Mouse (Mus musculus): ENCODE measurements at regions not wholly inside any gene's neighbourhood (a gene's known extent, or its start where the extent isn't known, plus 50 kb on each side); places are given as distances from the start of the nearest gene placed in this dataset.

DNA sequence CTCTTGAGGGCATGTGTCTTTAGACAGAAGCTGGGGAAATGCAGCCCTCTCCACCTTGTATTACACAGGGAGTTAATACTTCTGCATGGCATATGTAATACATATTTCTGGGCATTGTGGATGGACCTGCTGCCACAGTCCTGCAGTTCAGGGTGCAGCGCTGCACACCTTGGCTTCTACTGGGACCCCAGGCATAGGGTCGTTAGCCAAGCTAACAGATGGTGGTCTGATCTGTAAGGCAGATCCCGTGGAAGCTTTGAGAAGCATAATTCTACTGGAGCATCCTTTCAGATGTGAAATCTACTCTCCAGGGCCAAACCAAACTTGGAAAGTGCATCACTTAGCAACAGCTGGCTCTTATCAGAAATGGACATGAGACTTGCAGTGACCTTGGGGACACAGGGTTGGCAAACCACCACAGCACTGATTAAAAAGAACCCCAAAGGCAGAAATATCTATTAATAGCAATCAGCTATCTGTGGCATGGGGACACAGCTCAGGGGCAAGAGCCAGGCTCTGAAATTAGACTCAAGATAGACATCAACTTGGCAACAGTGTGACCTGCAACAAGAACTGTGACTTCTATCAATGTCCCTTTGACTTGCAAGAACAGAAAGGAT, 155.0 kb downstream of the Drd1 start:
- no peak overlapping the region for H3K27ac ChIP-seq
- H3K27me3 ChIP-seq = no peaks in the 10 kb centered on the region
- no peak overlapping the region for H3K4me2 ChIP-seq
- H3K36me3 ChIP-seq = no peaks in the 10 kb centered on the region
- no peaks in the 10 kb centered on the region for H3K4me1 ChIP-seq (replicated peaks)
- H3K9me3 ChIP-seq (replicated peaks) = no peaks in the 10 kb centered on the region
- no peak overlapping the region for H3K4me3 ChIP-seq (replicated peaks)
- 53% methylated on average over 3 of the region's 3 CpGs for WGBS (ENCODE audit: insufficient replicate concordance)
- H3K9ac ChIP-seq = no peak overlapping the region
- ATAC-seq (ENCODE audit: low read depth) = no peak
- no peak for DNase-seq

DNA sequence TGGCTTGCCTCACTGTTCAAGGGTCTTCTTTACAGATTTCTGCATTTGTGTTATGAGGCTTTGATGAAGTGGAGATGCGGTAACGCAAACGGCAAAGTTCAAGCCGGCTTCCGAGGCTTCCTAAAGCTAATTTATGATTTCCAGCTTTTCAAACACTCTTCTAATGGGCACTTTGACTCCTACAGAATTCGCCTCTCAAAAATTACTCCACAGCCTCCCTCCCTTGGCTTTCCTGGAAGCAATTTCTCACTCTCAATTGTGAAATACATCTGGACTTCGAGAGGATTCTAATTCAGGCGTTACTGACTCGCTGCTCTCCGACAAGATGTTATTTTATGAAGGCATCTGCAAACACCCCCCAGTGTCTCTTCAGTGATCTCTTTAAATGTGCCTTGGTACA, 157.2 kb downstream of the Drd1 start:
- no peaks in the 10 kb centered on the region for H3K27me3 ChIP-seq
- ATAC-seq (ENCODE audit: low read depth) = no peak
- H3K27ac ChIP-seq = no peak overlapping the region
- no peak for DNase-seq
- 80% methylated on average over 10 of the region's 10 CpGs for WGBS (ENCODE audit: insufficient replicate concordance)
- H3K9ac ChIP-seq = no peak overlapping the region
- no peaks in the 10 kb centered on the region for H3K4me1 ChIP-seq (replicated peaks)
- no peak overlapping the region for H3K4me2 ChIP-seq
- H3K4me3 ChIP-seq (replicated peaks) = no peak overlapping the region
- H3K9me3 ChIP-seq (replicated peaks) = no peaks in the 10 kb centered on the region
- no peaks in the 10 kb centered on the region for H3K36me3 ChIP-seq

DNA sequence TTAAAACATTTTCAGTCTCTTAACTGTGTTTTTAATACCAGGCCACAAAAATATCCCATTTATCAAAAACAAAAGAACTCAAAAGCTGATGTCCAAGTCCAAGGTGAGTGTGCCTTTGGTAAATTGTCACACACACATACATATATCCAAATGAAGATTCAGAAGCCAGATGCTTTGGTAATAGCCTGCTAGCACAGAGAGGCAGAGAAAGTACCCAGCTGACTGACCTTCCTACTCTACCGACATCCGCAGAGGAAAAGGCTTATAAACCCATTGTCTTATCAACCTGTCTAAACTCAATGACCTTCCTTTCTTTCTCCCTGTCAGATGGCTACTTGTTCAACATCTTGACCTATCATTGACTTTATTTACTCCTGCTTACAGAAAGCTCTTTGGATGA, 158.3 kb downstream of the Drd1 start:
- Histone ChIP-seq H3K27me3 (no peaks in the 10 kb centered on the region), H3K4me1 (replicated peaks) (no peaks in the 10 kb centered on the region), H3K36me3 (no peaks in the 10 kb centered on the region), H3K4me2 (no peak overlapping the region), H3K4me3 (replicated peaks) (no peak overlapping the region), H3K9me3 (replicated peaks) (no peaks in the 10 kb centered on the region), H3K9ac (no peak overlapping the region), H3K27ac (no peak overlapping the region)
- ATAC-seq (ENCODE audit: low read depth) (no peak), DNase-seq (no peak)
- WGBS (ENCODE audit: insufficient replicate concordance) = 86% methylated on average over 2 of the region's 2 CpGs

DNA sequence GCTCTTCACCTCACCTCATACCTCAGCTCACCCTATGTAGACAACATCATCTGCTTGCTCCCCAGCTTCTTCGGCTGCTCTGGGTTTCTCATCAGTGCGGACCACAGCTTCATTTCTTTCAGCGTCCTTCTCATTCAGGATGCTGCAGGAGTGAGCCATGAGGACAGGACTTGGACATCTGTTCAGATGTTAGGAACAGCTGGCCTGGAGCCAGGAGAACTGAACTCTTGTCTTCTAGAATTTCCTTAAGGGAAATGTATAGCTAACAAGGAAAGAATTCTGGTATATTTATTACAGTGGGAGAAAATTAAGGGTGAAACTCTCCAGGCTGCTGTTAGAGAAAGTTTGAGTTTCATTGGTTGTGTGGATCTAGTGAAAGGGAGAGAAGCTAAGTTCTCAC, 167.1 kb downstream of the Drd1 start:
- Histone ChIP-seq H3K4me1 (replicated peaks) (no peaks in the 10 kb centered on the region), H3K9me3 (replicated peaks) (no peaks in the 10 kb centered on the region), H3K27ac (no peak overlapping the region), H3K27me3 (no peaks in the 10 kb centered on the region), H3K36me3 (no peaks in the 10 kb centered on the region), H3K4me3 (replicated peaks) (no peak overlapping the region), H3K9ac (no peak overlapping the region), H3K4me2 (no peak overlapping the region)
- DNase-seq (no peak), ATAC-seq (ENCODE audit: low read depth) (no peak)
- 76% methylated on average over 3 of the region's 3 CpGs for WGBS (ENCODE audit: insufficient replicate concordance)

DNA sequence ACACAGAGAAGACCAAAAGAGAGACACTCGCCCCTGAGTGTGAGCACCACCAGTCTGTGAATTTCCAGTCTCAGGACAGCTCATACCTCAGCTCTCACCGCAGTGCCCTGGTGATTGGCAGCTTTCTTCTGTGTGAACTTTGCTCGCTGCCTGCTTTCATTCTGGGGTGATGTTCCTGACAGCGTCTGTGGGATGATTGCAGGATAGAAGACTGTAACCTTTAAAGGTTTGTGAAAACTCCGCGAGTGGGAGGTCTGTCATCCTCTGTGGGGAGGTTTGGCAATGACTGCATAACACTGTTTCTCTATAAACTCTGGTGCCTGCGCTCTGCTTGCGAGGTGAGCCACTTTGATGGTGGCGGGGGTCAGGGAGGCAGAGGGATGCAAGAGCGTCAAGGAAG, 169.7 kb downstream of the Drd1 start:
- Histone ChIP-seq H3K4me3 (replicated peaks) (no peak overlapping the region), H3K27me3 (no peaks in the 10 kb centered on the region), H3K4me1 (replicated peaks) (no peaks in the 10 kb centered on the region), H3K36me3 (no peaks in the 10 kb centered on the region), H3K4me2 (no peak overlapping the region), H3K9ac (no peak overlapping the region), H3K27ac (no peak overlapping the region), H3K9me3 (replicated peaks) (no peaks in the 10 kb centered on the region)
- WGBS (ENCODE audit: insufficient replicate concordance) = 69% methylated on average over 10 of the region's 10 CpGs
- no peak for ATAC-seq (ENCODE audit: low read depth)
- DNase-seq = no peak

DNA sequence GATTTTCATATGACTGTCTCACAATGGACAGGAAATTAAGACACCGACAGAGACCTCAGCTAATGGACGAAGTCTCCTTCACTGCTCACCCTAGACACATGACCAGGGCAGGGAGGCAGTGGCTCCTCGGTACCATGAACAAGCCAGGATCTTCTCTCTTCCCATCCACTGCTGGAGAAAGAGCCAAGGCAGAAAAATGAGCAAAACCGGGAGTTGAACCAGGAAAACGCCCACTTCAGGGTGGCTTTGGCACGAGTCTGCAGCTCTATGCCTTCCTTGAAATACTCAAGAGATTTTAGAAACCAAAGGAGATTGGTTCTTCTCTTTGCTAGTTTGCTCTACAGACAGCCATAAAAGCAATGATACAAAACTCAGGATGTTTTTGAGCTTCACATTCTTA, 172.3 kb downstream of the Drd1 start:
- DNase-seq (no peak), ATAC-seq (ENCODE audit: low read depth) (no peak)
- 64% methylated on average over 6 of the region's 6 CpGs for WGBS (ENCODE audit: insufficient replicate concordance)
- no peak overlapping the region for H3K4me3 ChIP-seq (replicated peaks)
- H3K27me3 ChIP-seq = no peaks in the 10 kb centered on the region
- no peak overlapping the region for H3K27ac ChIP-seq
- no peaks in the 10 kb centered on the region for H3K36me3 ChIP-seq
- H3K9ac ChIP-seq = no peak overlapping the region
- no peak overlapping the region for H3K4me2 ChIP-seq
- no peaks in the 10 kb centered on the region for H3K4me1 ChIP-seq (replicated peaks)
- H3K9me3 ChIP-seq (replicated peaks) = no peaks in the 10 kb centered on the region

DNA sequence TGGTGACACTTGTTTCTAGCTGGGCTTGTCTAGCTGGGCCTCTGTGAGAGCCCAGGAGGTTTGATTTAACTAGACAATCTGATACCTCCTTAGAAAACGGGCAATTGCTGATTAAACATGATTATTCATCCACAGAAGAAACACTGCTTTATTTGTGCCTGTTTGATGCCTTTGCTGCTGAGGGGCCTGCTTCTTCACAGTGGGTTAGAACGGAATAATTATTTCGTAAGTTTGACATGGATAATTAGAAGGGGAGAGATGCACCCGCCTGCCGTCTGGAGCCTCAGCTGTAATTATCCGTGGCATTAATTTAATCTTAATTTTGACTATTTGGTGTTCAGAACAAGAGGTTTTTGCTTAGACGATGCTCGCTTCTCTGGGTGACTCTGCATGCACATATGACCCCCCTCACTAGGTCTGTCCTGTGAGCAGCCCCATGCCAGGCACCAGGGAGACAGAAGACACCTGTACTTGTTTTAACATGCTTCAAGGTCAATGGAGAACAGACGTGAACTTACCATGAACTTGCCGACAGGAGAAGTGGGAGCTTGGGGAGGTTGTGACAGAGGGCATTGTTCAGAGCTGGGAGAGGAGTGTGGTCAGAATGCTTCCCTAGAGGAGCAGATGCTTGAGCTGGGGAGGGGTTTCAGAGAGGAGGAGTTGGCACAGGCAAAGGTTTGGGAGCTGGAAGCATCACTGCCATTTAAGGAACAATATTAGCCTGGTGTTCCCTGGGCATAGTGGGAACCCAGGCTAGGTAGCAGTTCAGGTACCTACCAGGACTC, 174.8 kb downstream of the Drd1 start:
- H3K9me3 ChIP-seq (replicated peaks) = no peaks in the 10 kb centered on the region
- H3K9ac ChIP-seq = no peak overlapping the region
- ATAC-seq (ENCODE audit: low read depth) (no peak), DNase-seq (no peak)
- no peaks in the 10 kb centered on the region for H3K27me3 ChIP-seq
- 68% methylated on average over 10 of the region's 10 CpGs for WGBS (ENCODE audit: insufficient replicate concordance)
- no peak overlapping the region for H3K27ac ChIP-seq
- H3K4me3 ChIP-seq (replicated peaks) = no peak overlapping the region
- no peak overlapping the region for H3K4me2 ChIP-seq
- H3K4me1 ChIP-seq (replicated peaks) = no peaks in the 10 kb centered on the region
- H3K36me3 ChIP-seq = no peaks in the 10 kb centered on the region

DNA sequence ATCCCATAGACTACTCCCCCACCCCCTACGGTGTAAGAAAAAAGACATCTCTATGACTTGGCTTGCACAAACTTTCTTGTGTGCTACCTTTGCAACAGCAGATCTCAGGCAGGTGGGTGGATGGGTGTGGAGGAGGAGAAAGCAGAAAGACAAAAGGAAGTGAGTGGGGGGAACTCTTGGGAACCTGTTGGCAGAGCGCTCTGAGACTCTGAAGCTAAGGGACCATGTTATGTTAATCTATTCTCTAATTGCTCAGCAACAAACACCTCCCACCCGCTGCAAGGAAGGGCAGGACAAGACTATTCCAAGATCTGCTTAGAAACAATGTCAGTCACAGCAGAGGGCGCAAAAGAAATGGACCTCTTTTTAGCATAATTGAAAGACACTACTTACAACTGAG, 180.0 kb downstream of the Drd1 start:
- Histone ChIP-seq H3K9ac (no peak overlapping the region), H3K9me3 (replicated peaks) (0 out of 2 replicates have a peak, but pooled peaks cover 6% of the 10 kb centered on the region), H3K27ac (no peak overlapping the region), H3K4me1 (replicated peaks) (no peaks in the 10 kb centered on the region), H3K4me3 (replicated peaks) (no peak overlapping the region), H3K4me2 (no peak overlapping the region), H3K27me3 (no peaks in the 10 kb centered on the region), H3K36me3 (no peaks in the 10 kb centered on the region)
- ATAC-seq (ENCODE audit: low read depth) (no peak), DNase-seq (no peak)
- WGBS (ENCODE audit: insufficient replicate concordance) = 71% methylated on average over 4 of the region's 4 CpGs

DNA sequence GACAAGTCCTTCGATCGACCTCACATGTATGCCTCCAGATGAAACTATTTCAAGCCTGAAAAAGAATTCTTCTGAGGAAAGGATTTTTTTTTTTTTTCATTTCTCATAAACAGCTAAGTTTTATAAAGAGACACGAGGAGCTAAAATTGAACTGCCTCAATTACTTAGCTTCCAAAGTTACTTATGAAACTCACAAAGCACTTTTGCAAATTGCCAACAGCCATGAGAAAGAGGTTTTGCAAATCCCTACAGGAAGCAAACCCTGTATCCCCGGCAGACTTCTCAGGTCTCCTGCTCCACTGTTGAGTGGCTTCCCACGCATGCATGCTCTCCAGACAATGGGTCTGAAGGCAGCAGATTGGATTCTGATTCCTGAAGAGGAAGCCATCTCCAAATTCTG, 190.2 kb downstream of the Drd1 start:
- no peak overlapping the region for H3K4me2 ChIP-seq
- H3K36me3 ChIP-seq = no peaks in the 10 kb centered on the region
- no peak overlapping the region for H3K4me3 ChIP-seq (replicated peaks)
- H3K9me3 ChIP-seq (replicated peaks) = no peaks in the 10 kb centered on the region
- H3K9ac ChIP-seq = no peak overlapping the region
- DNase-seq (no peak), ATAC-seq (ENCODE audit: low read depth) (no peak)
- 62% methylated on average over 5 of the region's 5 CpGs for WGBS (ENCODE audit: insufficient replicate concordance)
- no peaks in the 10 kb centered on the region for H3K27me3 ChIP-seq
- no peaks in the 10 kb centered on the region for H3K4me1 ChIP-seq (replicated peaks)
- H3K27ac ChIP-seq = no peak overlapping the region

DNA sequence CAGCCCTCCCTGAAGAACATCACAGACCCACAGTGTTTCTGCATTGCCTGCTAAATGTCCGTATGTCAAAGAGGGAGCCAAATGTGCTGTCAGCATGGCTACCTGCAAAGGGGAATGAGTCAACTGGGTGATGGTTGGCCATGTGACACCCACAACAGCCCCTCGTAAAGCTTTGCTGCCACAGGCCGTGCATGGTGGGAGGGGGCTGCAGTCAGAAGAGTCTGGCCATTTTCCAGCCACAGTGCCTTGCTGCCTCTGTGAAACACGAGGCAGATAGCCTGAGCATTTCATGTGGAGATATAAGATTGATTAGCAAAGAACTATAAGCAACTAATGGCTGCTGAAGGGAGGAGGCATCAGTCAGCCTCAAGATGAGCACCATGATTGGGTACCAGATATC, 193.2 kb downstream of the Drd1 start:
- H3K9ac ChIP-seq = no peak overlapping the region
- no peak overlapping the region for H3K4me3 ChIP-seq (replicated peaks)
- WGBS (ENCODE audit: insufficient replicate concordance) = 42% methylated on average over 4 of the region's 4 CpGs
- no peaks in the 10 kb centered on the region for H3K36me3 ChIP-seq
- H3K4me1 ChIP-seq (replicated peaks) = no peaks in the 10 kb centered on the region
- ATAC-seq (ENCODE audit: low read depth) (no peak), DNase-seq (no peak)
- no peaks in the 10 kb centered on the region for H3K9me3 ChIP-seq (replicated peaks)
- H3K4me2 ChIP-seq = no peak overlapping the region
- H3K27me3 ChIP-seq = no peaks in the 10 kb centered on the region
- no peak overlapping the region for H3K27ac ChIP-seq

DNA sequence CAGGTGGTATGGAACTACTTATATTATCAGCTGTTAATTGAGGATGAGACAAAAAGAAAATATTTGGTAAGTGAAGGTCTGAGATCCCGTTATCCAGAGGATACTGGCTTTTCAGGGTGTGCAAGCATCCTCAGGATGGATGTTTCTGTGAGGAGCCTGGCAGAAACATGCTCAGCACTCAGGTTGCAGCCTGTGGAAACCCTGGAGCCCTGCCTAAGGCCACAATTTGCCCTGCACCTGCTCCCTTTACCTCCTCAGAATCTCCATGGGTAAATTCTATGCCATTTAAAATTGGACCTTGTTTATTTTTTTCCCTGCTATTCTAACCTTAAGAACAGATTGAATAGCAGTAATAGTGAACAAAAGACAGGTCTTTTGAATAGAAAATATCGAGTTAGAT, 201.3 kb downstream of the Drd1 start:
- Histone ChIP-seq H3K27ac (no peak overlapping the region), H3K9me3 (replicated peaks) (no peaks in the 10 kb centered on the region), H3K9ac (no peak overlapping the region), H3K4me2 (no peak overlapping the region), H3K36me3 (no peaks in the 10 kb centered on the region), H3K27me3 (no peaks in the 10 kb centered on the region), H3K4me3 (replicated peaks) (no peak overlapping the region), H3K4me1 (replicated peaks) (no peaks in the 10 kb centered on the region)
- DNase-seq = no peak
- WGBS (ENCODE audit: insufficient replicate concordance) = 31% methylated on average over 2 of the region's 2 CpGs
- ATAC-seq (ENCODE audit: low read depth) = no peak

DNA sequence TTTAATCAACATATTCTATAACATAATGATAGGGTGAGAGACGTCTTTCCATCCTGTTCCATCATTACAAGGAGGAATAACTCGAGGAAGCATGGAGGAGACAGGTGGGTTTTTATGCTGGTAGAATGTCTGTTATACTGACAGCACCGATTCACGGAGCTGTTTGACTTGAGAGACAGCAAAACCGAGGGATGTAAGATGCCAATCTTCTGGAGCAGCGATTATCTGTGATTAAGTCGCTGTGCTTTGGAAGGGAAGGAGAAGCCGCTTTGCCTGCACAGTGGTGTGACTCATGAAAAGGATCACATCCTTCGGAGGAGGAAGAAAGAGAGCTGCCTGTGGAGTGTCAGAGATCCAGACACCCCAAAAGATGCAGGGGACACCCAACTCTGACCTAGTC, 205.4 kb downstream of the Drd1 start:
- H3K4me3 ChIP-seq (replicated peaks) = no peak overlapping the region
- DNase-seq (no peak), ATAC-seq (ENCODE audit: low read depth) (no peak)
- H3K9me3 ChIP-seq (replicated peaks) = no peaks in the 10 kb centered on the region
- H3K4me1 ChIP-seq (replicated peaks) = no peaks in the 10 kb centered on the region
- no peaks in the 10 kb centered on the region for H3K36me3 ChIP-seq
- H3K27me3 ChIP-seq = no peaks in the 10 kb centered on the region
- no peak overlapping the region for H3K9ac ChIP-seq
- 59% methylated on average over 9 of the region's 9 CpGs for WGBS (ENCODE audit: insufficient replicate concordance)
- H3K4me2 ChIP-seq = no peak overlapping the region
- H3K27ac ChIP-seq = no peak overlapping the region
